Mouse (Mus musculus) heart, postnatal 0 days (tissue): ENCODE results near the gene Cpeb3.

Experiments
- CTCF ChIP-seq: IDR thresholded peaks from 2 replicates; pipeline ENCODE4 v1.5.1; 2016; ENCODE audit warnings: antibody characterized with exemption, control low read depth, low read depth
- EP300 ChIP-seq: IDR thresholded peaks from 2 replicates; pipeline ENCODE4 v1.6.1; 2016; ENCODE audit warnings: antibody characterized with exemption, low read depth

GRCm38 (mm10) chr19:37029771-37030170 is 178.6 kb downstream of the Cpeb3 start:
- no peak for TF ChIP-seq CTCF
- no peak for TF ChIP-seq EP300
